Mouse (Mus musculus): ENCODE results near the gene Bloc1s3. TPM values are rescaled to one million over a fixed set of nuclear protein-coding genes. Genes with fewer than 3 reads are reported as not detected.

The Bloc1s3 gene
- total RNA-seq, 2 experiments from 2014 or later: 1.0 to 4.5 TPM

DNA sequence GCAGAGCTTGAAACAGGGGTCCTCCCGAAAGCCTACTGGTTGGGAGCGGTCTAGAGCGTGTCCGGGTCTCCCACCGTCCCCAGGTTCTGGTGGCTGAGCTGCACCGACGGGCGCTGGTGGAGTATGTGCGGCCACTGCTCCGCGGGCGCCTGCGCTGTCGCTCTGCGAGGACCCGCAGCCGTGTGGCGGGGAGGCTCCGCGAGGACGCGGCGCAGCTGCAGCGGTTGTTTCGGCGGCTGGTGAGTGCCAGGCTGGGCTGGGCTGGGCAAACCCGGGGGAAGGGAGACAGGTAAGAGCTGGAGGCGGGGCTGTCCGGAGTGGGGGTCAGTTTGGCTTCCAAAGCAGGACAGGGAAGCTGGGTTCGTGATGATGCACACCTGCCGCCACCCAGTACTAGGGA is 18.6 kb downstream of the Bloc1s3 start:
- ATAC-seq (replicated peaks; ENCODE audit: poor library complexity, severe bottlenecking): no peak

DNA sequence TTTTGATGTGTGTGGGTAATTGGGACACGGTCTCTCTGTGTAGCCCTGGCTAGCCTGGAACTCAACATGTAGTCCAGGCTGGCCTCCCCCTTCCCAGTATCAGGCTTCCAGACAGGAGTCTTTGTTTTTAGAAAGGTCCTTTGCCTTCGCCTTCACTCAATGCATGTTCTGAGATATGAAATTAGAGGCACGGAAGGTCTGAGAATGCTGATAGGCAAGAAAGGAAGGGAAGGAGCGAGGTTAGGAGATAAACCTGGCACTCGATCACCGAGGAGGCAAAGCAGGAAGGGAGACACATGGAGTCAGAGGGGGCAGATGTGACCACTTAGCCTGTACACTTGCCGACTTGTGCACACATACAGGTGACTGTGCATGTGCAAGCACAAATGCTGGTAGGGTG is 21.6 kb downstream of the Bloc1s3 start:
- ATAC-seq (replicated peaks; ENCODE audit: poor library complexity, severe bottlenecking): no peak

DNA sequence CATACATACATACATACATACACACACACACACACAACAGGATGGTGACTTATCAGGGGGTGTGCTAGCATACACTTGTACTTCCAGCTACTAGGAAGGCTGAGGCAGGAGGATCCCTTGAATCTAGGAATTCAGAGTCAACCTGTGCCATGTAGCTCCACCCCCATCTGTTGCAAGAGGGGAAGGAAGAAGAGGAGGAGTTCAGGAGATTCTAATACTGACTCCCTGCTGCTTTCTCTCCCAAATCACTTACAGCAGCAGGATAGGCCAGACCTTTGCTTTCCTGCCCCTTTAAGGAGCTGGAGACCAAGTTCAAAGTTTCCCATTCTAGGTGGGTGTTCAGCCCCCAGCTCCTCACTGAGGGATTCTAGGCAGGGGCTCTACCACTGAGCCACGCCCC is 22.7 kb downstream of the Bloc1s3 start:
- ATAC-seq (replicated peaks; ENCODE audit: poor library complexity, severe bottlenecking): peak; percentile 52; the same call in 1 of the 2 replicates

GRCm38 (mm10) chr7:19483281-19483680 is 24.9 kb downstream of the Bloc1s3 start:
- no peak for ATAC-seq (replicated peaks; ENCODE audit: poor library complexity, severe bottlenecking)

- no peak for ATAC-seq (replicated peaks; ENCODE audit: poor library complexity, severe bottlenecking)
Measured at GRCm38 (mm10) chr7:19477624-19478384, 30.4 kb downstream of the Bloc1s3 start.

DNA sequence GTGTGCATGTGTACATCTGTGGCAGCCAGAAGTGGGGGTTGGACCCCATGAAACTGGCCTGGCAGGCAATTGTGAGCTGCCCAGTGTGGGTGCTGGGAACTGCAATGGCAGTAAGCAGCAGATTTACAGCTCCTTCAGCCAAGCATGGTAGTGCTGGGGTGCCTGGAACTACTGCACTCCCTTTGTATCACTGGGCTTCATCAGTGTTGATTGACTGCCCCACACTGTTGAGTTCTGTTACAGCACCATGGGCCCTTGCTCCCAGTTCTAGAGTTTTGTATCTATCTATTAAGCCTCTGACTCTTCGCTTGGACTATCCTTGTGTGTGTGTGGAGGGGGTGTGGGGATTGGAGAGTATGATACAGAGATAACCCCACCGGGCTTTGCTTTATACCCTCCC is 31.1 kb downstream of the Bloc1s3 start:
- no peak for ATAC-seq (replicated peaks; ENCODE audit: poor library complexity, severe bottlenecking)

DNA sequence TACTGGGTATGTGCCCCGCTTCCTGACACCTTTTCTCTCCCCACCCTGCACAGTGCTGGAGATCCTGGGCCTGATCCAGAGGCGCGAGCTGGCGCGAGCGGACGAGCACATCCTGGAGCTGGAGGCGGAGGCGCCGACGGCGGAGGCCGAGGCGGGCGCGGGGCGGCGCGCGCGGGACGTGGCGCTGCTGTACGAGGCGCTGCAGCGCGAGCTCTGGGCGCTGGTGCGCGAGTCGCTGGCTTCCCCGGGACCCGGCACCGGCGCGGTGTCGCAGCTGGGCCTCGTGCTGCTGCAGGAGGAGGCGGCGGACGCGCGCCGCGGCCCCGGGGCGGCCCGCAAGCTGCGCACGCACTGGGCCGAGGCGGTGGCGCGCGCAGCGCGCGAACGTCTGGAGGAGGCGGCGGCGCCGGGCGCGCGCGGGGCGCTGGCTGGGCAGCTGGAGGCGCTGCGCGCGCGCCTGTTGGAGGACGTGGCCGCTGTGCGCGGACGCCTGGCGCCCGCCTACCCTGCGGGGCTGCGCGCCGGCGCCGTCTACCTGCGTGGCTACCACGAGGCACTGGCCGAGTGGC is 34.2 kb downstream of the Bloc1s3 start:
- ATAC-seq (replicated peaks; ENCODE audit: poor library complexity, severe bottlenecking): peak; percentile 57

DNA sequence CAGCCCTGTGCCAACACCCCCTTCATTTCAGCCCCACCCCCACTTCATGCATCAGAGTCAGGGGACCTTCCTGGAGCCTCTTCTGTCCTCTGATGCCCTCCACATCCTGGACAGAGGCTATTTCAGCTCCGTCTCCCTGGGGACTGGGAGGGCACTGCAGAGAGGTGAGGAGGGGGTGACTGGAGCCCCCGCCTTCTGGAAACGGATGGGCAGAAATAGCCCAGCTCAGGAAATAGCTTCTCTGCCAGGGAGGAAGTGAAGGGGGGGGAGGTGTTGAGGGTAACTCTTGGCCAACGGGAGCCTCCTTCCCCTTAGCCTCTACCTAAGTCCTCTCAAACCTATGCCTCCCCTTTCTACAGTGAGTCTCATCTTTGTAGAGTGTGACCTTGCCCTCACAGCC is 35.8 kb downstream of the Bloc1s3 start:
- ATAC-seq (replicated peaks; ENCODE audit: poor library complexity, severe bottlenecking): peak; percentile 70

DNA sequence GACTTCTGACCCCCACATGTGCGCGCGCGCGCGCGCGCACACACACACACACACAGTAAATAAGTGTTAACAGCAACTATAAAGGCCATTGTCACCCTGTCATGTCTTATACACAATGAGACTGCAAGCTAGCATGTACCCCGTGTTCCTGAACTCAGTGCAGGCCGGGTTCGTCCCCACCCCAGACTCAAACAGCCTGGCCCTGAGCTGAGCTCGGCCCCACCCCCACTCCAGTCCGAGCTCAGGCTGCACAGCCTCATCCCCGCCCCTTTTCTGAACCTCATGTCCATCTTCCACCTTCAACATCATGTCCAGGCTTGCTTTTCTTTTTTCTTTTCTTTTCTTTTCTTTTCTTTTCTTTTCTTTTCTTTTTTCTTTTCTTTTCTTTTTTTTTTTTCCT is 37.9 kb downstream of the Bloc1s3 start:
- ATAC-seq (replicated peaks; ENCODE audit: poor library complexity, severe bottlenecking): no peak

- no peak for ATAC-seq (replicated peaks; ENCODE audit: poor library complexity, severe bottlenecking)
Measured at GRCm38 (mm10) chr7:19469404-19469803, 38.8 kb downstream of the Bloc1s3 start.

- ATAC-seq (replicated peaks; ENCODE audit: poor library complexity, severe bottlenecking): peak; percentile 50
Measured at GRCm38 (mm10) chr7:19468279-19468678, 39.9 kb downstream of the Bloc1s3 start.

DNA sequence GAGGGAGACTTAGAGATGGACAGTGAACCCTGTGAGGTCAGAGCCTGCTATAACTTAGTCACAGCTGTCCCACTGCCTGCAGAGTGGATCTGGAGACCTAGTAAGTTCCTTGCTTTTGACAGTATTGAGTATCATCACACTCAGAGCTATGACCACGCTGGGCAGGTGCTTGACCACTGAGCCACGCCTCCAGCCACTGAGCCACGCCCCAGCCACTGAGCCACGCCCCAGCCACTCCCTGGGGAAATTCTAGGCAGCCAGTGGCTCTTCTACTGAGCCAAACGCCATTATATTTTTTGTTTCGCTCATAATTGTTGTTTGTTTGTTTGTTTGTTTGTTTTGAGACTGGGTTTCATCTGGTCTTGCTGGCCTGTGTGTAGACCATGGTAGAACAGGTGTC is 40.5 kb downstream of the Bloc1s3 start:
- peak; percentile 39 for ATAC-seq (replicated peaks; ENCODE audit: poor library complexity, severe bottlenecking)

- no peak for ATAC-seq (replicated peaks; ENCODE audit: poor library complexity, severe bottlenecking)
Measured at GRCm38 (mm10) chr7:19466602-19467145, 41.5 kb downstream of the Bloc1s3 start.

DNA sequence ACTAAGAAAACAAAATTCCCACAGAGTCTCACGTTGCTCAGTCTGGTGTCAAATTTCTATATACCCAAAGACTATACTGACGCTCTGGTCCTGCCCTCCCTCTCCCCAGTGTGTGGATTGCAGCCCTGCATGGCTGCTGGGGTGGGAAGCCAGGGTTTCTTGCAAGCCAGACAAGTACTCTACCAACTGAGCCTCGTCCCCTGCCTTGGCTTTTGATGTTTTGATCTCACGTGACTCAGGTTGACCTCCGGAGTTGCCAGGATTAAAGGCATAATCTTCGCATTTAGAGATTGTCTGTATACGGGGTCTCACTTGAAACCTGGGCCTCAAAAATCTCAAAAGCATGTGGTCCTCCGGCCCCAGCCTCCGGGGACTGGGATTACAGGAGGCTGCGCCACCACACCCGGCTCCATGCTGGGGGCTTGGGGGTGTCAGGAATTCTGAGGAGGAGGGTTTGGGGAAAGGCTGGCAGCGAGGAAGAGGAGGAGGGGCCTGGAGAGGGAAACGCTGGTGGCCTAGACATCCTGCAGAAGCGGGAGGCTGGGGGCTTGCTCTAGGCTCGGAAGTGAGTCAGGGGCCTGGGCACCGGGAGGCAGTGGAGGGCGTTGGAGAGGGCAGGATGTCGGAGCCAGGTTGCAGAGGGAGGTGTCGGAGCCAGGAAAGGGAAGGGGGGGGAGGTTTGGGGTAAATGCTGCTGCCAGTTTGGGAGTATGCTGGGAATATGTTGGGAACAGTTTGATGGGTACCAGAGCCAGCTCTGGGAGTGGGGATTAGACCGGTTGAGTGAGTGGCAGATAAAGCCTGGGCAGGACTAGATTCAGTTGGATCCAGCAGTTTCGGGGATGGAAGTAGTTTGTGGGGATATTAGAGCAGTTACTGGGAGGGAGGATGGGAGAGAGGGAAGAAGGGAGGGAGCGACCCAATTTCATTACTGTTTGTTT is 43.5 kb downstream of the Bloc1s3 start:
- ATAC-seq (replicated peaks; ENCODE audit: poor library complexity, severe bottlenecking): no peak

- no peak for ATAC-seq (replicated peaks; ENCODE audit: poor library complexity, severe bottlenecking)
Measured at GRCm38 (mm10) chr7:19462884-19463381, 45.2 kb downstream of the Bloc1s3 start, which contains the start of gene Exoc3l2. TSS of gene Exoc3l2 (plus strand) at chr7:19463331.

DNA sequence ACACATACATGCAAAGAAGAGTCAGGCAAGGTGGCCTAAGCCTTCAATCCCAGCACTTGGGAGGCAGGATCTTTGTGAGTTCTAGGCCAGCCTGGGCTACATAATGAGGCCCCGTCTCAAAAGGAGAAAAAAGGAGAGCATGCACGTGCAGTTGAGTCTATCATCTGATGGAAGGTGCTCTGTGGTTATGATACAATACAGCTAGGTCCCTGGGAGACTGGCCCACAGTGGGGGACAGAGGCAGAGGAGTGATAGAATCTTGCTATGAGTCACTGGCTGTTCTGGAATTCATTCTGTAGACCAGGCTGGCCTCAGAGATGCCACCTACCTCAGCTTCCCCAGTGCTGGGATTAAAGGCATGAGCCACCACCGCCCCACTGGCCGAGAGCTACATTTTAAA is 45.7 kb downstream of the Bloc1s3 start:
- ATAC-seq (replicated peaks; ENCODE audit: poor library complexity, severe bottlenecking): no peak

GRCm38 (mm10) chr7:19461488-19461887 is 46.7 kb downstream of the Bloc1s3 start:
- ATAC-seq (replicated peaks; ENCODE audit: poor library complexity, severe bottlenecking): peak; percentile 73

GRCm38 (mm10) chr7:19460500-19460899 is 47.7 kb downstream of the Bloc1s3 start:
- ATAC-seq (replicated peaks; ENCODE audit: poor library complexity, severe bottlenecking): no peak

DNA sequence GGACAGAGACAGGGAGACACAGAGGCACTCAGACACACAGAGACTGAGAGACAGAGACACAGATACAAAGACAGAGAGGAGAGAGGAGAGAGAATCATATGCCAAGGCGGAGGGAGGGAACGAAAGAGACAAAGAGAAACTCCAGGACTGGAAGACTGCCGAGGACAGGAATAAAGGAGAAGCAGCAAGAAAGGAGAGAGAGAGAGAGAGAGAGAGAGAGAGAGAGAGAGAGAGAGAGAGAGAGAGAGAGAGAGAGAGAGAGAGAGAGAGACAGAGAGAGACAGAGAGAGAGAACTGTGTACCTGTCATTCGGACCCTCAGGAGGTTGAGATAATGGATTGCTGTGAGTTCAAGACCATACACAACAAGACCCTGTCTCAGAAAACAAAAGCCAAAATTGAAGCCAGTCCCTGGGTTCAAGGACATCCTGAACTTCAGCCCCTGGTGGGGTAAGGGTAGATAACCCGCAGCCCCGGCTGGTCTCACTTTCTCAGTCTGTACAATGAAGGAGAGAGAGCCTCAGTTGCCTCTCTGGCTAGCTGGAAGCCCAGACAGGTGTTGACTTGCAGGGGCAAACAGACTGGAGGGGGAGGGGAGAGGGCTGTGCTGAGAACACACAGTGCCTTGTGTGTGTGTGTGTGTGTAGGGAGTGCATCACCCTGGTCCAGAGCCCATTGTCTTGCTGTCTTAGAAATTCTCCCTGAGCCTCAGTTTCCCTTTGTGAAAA is 48.9 kb downstream of the Bloc1s3 start:
- peak; percentile 13; the same call in 1 of the 2 replicates for ATAC-seq (replicated peaks; ENCODE audit: poor library complexity, severe bottlenecking)
